ENCODE assay signal across 8 mouse cellular contexts in the genomic region with DNA sequence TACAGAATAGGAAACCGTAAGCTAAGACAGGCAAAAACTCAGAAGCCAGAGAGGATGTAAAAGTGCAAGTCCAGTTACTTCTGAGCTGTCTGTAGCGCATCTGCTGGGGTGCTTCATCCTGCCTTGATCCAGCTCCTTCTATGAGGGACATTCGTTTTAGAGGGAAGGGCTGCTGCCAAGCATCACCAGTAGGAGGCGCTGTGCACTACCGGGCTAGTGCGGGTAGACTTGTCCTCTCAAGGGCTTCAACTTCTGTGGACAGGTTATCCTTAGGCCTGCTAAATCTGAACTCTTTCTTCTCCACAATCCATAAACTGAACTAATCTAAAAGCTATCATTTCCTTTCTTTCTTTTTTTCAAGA. TPM values are rescaled to one million over a fixed set of nuclear protein-coding genes. Genes with fewer than 3 reads are reported as not detected.
DNase-seq lines count a peak whose midpoint lies in the region; ATAC-seq lines count a peak whose summit lies in the region.

No protein-coding gene starts in this region.

- H3K4me1 ChIP-seq in heart, embryonic 11.5 days (ENCODE audit: control insufficient read depth, insufficient read depth, low read length), result no peaks in the 10 kb centered on the region; the same call in 1 of the 2 replicates
- 0 out of 2 replicates have a peak, but pooled peaks cover 2% of the 10 kb centered on the region for H3K4me1 ChIP-seq in lung, embryonic 16.5 days (replicated peaks; ENCODE audit: control insufficient read depth, insufficient read depth, low read length)

- 14% methylated on average over 6 of the region's 6 CpGs for WGBS in heart, embryonic 11.5 days (ENCODE audit: insufficient replicate concordance)
- WGBS in lung, embryonic 16.5 days, result 15% methylated on average over 6 of the region's 6 CpGs

- H3K9ac ChIP-seq in heart, embryonic 11.5 days (ENCODE audit: low read depth, low read length), result no peak overlapping the region; the same call in 1 of the 2 replicates
- H3K9ac ChIP-seq in lung, embryonic 16.5 days (ENCODE audit: low read length), result no peak overlapping the region

- H3K9me3 ChIP-seq in heart, embryonic 11.5 days (replicated peaks; ENCODE audit: control insufficient read depth, low read length), result no peaks in the 10 kb centered on the region
- H3K9me3 ChIP-seq in lung, embryonic 16.5 days (ENCODE audit: control insufficient read depth, low read length), result no peaks in the 10 kb centered on the region

- peak; percentile 87 for DNase-seq in CD4-positive, CD25-positive, alpha-beta regulatory T cell, adult 2 months (ENCODE audit: low read depth, low spot score)
- DNase-seq in T-cell, adult 2 months (ENCODE audit: low spot score), result peak; percentile 61
- peak; percentile 72 for DNase-seq in embryo, embryonic 9.5 days (ENCODE audit: extremely low spot score)
- peak; percentile 57 for DNase-seq in kidney, adult 9 months
- DNase-seq in urinary bladder, adult 2 months (ENCODE audit: low spot score), result peak; percentile 38

- H3K4me3 ChIP-seq in heart, embryonic 11.5 days (ENCODE audit: low read depth, low read length), result peak overlapping the region; percentile 38
- H3K4me3 ChIP-seq in lung, embryonic 16.5 days (ENCODE audit: low read length), result peak overlapping the region; percentile 27

- no peak for ATAC-seq in heart, embryonic 11.5 days (replicated peaks; ENCODE audit: insufficient number of reproducible peaks, low FRiP score, low TSS enrichment)
- no peak for ATAC-seq in lung, embryonic 16.5 days (ENCODE audit: low read depth)
- peak; percentile 86 for ATAC-seq in neutrophil, adult 5-6 weeks (ENCODE audit: extremely low read depth, insufficient number of reproducible peaks, low FRiP score, poor library complexity, severe bottlenecking)

- peak overlapping the region; percentile 76 for H3K4me2 ChIP-seq in heart, embryonic 11.5 days
- H3K4me2 ChIP-seq in lung, embryonic 16.5 days (ENCODE audit: low read depth, low read length), result peak overlapping the region; percentile 39

- H3K27ac ChIP-seq in heart, embryonic 11.5 days (ENCODE audit: low read depth, low read length), result no peak overlapping the region
- H3K27ac ChIP-seq in lung, embryonic 16.5 days (ENCODE audit: low read length), result no peak overlapping the region

- no peaks in the 10 kb centered on the region for H3K36me3 ChIP-seq in heart, embryonic 11.5 days (ENCODE audit: control insufficient read depth, insufficient read depth, low read length)
- H3K36me3 ChIP-seq in lung, embryonic 16.5 days (ENCODE audit: control insufficient read depth, insufficient read depth, low read length), result no peaks in the 10 kb centered on the region

- peaks cover 11% of the 10 kb centered on the region for H3K27me3 ChIP-seq in heart, embryonic 11.5 days (ENCODE audit: control insufficient read depth, insufficient read depth, low read length)
- H3K27me3 ChIP-seq in lung, embryonic 16.5 days (ENCODE audit: control insufficient read depth, insufficient read depth, low read depth, low read length), result peaks cover 2% of the 10 kb centered on the region; the same call in 1 of the 2 replicates

RNA-seq across cellular contexts. Expression of a gene that starts 39.8 kb away (rescaled TPM):
- 13.1 and 16.3 TPM in 2 replicates for polyA plus RNA-seq in heart, embryonic 11.5 days (2014; fragmentation: Nextera tagmentation; extraction: Ambion mirVana)
- polyA plus RNA-seq in lung, embryonic 16.5 days (2015; fragmentation: Nextera tagmentation; extraction: Ambion mirVana), result 10.7 and 11.4 TPM in 2 replicates
- total RNA-seq in neutrophil, adult 5-6 weeks (2017), result 47.4 and 51.4 TPM in 2 replicates
- polyA plus RNA-seq in urinary bladder, adult 2 months (2012; rRNA removed), result 1.3 and 2.5 TPM in 2 replicates

RNA-seq across cellular contexts. Expression of a gene that starts 57.7 kb away (rescaled TPM):
- 1.3 TPM in 2 replicates for polyA plus RNA-seq in heart, embryonic 11.5 days (2014; fragmentation: Nextera tagmentation; extraction: Ambion mirVana)
- 3.1 and 4.1 TPM in 2 replicates for polyA plus RNA-seq in lung, embryonic 16.5 days (2015; fragmentation: Nextera tagmentation; extraction: Ambion mirVana)
- 103 and 110 TPM in 2 replicates for total RNA-seq in neutrophil, adult 5-6 weeks (2017)
- polyA plus RNA-seq in urinary bladder, adult 2 months (2012; rRNA removed), result 4.0 and 4.5 TPM in 2 replicates
